Mouse (Mus musculus): Measurements from ENCODE around the gene Mov10l1. TPM values are rescaled to one million over a fixed set of nuclear protein-coding genes. Genes with fewer than 3 reads are reported as not detected.
A peak's percentile ranks its signal among the peaks of the same experiment; 100 is the strongest.

Gene Mov10l1
- total RNA-seq, 2 experiments from 2014 or later = not detected

DNA sequence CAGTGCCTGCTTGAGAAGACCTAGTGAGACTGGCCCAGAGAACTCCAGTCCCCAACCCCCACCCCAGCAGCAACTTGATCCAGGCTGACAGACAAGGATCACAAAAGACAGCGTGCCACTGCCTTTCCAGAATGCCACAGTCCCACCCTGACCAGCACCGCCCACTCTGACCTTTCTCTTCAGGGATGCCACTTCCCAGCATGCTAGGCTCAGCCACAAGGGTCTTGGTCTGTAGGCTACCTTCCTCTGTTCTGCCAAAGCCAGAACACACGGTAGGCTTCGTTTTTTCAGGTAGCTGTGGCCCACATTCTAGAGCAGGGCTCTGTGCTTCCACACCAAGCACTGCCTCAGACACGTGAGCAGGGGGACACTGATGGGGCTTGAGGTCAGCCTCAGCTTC is 119.9 kb downstream of the Mov10l1 start:
- intact Hi-C loops (cut with DNase I) = no loop called here
- no peak for DNase-seq (ENCODE audit: low spot score in 2 of 2)

DNA sequence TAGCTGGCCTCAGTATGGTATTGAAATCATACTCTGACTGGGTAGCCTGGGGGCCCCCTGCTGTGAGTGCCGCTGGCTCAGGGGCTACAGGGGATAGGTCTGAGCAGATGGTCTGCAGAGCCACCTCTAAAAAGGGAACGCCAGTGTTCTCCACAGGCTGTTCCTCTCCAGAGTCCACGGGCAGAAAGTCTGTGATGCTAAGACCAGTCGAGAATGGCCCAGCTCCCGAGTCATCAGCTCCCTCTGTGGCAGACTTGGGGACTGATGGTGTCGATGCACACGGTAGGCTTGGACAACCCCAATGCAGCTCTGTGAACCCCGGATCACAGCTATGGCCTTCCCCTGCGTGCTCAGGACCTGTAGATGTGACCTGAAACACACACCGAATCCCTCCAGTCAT is 121.2 kb downstream of the Mov10l1 start:
- intact Hi-C loops (cut with DNase I) = no loop called here
- no peak for DNase-seq (ENCODE audit: low spot score in 2 of 2)

DNA sequence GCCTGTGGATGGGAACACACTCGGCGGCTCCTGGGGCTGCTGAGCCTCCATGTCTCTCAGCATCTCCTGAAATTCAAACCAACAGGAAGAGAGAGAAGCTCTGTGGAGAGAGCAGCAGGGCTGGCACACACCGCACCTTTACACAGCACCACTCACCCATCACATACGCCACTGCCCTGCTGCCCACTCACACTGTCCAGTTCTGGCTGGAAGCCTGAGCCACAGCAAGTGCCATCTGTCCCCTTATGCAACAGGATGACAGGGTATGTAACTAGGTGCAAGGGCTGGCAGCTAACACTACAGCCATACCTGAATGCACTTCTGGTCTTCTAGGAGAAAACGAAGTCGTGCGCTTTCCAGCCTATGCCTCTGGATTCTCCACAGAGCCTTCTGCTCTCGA is 121.7 kb downstream of the Mov10l1 start:
- DNase-seq (ENCODE audit: low spot score in 2 of 2) = peak; percentile 26 to 57
- intact Hi-C loops (cut with DNase I) = no loop called here

Other genes with a start within 250 kb of the Mov10l1 start
- 10 to 100 TPM; 47.6 to 48.6 TPM for gene Brd1, start 248.7 kb upstream of the Mov10l1 start, total RNA-seq (2021)
- 10 to 100 TPM; 10.6 to 12.3 TPM for gene Zbed4, start 231.2 kb upstream of the Mov10l1 start, total RNA-seq (2021)
- gene Alg12, start 163.6 kb upstream of the Mov10l1 start, total RNA-seq (2021) = 10 to 100 TPM; 10.3 to 12.3 TPM
- 10 to 100 TPM; 18.9 to 21.4 TPM for gene Creld2, start 163.3 kb upstream of the Mov10l1 start, total RNA-seq (2021)
- 10 to 100 TPM; 37.3 to 40.4 TPM for gene Pim3, start 120.7 kb upstream of the Mov10l1 start, total RNA-seq (2021)
- 1 to 10 TPM in 1 of 2 experiments, under 1 TPM in 1; 0.81 to 1.7 TPM for gene Ttll8, start 28.5 kb upstream of the Mov10l1 start, total RNA-seq (2021)
- gene Mlc1, start 3.9 kb upstream of the Mov10l1 start, total RNA-seq (2021) = 100 to 1,000 TPM; 100 to 105 TPM
- gene Panx2, start 76.8 kb downstream of the Mov10l1 start, total RNA-seq (2021) = 100 to 1,000 TPM; 101 to 120 TPM
- 10 to 100 TPM; 14.0 to 15.9 TPM for gene Trabd, start 92.2 kb downstream of the Mov10l1 start, total RNA-seq (2021)
- gene Selenoo, start 106.2 kb downstream of the Mov10l1 start, total RNA-seq (2021) = 10 to 100 TPM; 18.8 to 20.5 TPM
- 10 to 100 TPM; 27.6 to 32.6 TPM for gene Tubgcp6, start 140.2 kb downstream of the Mov10l1 start, total RNA-seq (2021)
- 10 to 100 TPM; 12.3 to 13.3 TPM for gene Hdac10, start 145.8 kb downstream of the Mov10l1 start, total RNA-seq (2021)
- gene Mapk12, start 157.8 kb downstream of the Mov10l1 start, total RNA-seq (2021) = 1 to 10 TPM; 6.7 to 8.2 TPM
- gene Mapk11, start 166.7 kb downstream of the Mov10l1 start, total RNA-seq (2021) = 10 to 100 TPM; 35.2 to 39.7 TPM
- gene Plxnb2, start 197.9 kb downstream of the Mov10l1 start, total RNA-seq (2021) = 10 to 100 TPM; 50.7 to 52.0 TPM
- gene Dennd6b, start 213.6 kb downstream of the Mov10l1 start, total RNA-seq (2021) = 10 to 100 TPM; 41.3 to 42.7 TPM
- gene Ppp6r2, start 228.6 kb downstream of the Mov10l1 start, total RNA-seq (2021) = 100 to 1,000 TPM; 154 to 159 TPM